Mouse (Mus musculus): ENCODE data around the gene Tmprss6.
A peak's percentile ranks its signal among the peaks of the same experiment; 100 is the strongest.

Gene Tmprss6

GRCm38 (mm10) chr15:78468379-78468937, at the start of gene Tmprss6:
Gene Tmprss6 (minus strand): TSS chr15:78468634.
- no peak for DNase-seq (ENCODE audit: low spot score in 2 of 2)

DNA sequence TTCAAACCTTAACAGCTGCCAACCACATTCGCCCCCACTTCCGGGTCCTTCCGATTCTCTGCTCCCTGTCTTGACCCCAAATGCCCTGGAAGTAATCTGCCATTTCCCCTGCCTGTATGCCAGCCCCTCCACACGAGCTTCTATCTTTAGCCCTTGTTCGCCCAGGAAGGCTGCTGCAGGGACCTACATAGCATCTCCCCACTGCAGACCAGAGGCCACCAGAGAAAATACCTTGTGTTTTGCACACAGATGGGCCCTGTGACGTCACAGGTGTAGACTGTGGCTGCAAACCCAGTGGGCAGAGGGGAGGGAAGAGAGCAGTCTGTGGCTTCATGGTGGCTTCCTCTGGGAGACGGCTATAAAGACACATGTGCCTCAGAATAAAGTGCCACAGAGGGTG, 49.8 kb upstream of the Tmprss6 start:
- DNase-seq (ENCODE audit: low spot score in 2 of 2), result no peak

GRCm38 (mm10) chr15:78515759-78516158, 47.3 kb upstream of the Tmprss6 start:
- no peak for DNase-seq (ENCODE audit: low spot score in 2 of 2)

DNA sequence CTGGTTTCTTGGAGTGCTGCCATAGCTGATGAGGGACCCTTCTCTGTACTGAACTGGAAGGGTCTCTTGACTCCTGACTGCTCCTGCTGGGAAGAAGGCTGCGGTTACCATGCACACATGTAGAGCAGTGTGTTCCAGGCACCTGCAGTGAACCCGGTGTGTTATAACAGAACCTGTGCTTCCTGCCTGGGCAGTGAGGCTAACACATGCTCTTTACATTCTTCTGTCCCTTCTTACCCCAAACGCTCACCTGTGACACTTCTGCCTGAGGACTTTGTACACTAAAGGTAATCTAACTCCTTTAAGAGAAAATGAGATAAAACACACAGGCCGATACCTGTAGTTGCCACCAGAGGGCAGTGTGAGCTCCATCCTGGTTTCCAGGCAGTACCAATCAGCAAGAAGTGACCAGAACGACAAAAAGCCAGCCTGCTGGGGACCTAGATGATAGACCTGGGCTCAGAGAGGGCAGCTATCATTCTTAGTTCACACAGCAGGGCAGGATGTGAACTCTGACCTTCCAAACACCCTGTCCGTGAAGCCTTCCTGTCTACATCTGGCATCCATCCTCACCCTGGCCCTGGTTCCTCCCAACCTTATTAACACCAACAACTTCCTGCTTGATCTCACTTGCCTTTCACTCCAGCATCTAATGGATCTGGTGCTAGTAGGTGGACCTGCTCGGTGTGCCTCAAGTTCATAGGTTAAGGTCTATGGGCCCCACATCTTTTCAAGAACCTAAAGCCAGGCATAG, 46.1 kb upstream of the Tmprss6 start:
- peak; percentile 89 to 91 for DNase-seq (ENCODE audit: low spot score in 2 of 2)

DNA sequence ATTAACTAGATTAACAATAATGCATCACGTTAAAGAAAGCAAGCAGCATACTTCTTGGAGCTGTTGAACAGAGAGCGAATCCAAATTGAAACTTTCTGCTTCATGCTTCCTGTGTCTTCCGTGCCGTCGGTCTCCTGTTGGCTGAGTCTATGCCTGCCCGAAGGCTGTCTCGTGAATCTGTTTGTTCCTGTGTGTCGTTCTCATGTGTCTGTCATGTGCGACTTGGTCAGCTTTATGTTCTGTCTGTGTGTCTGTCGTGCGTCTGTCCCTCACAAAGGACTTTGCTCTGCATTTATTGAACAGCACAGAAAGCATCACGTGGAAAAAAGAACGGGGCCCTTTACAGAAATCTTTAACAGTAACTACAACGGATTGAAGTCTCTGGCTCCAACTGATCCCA, 44.6 kb upstream of the Tmprss6 start:
- no peak for DNase-seq (ENCODE audit: low spot score in 2 of 2)

DNA sequence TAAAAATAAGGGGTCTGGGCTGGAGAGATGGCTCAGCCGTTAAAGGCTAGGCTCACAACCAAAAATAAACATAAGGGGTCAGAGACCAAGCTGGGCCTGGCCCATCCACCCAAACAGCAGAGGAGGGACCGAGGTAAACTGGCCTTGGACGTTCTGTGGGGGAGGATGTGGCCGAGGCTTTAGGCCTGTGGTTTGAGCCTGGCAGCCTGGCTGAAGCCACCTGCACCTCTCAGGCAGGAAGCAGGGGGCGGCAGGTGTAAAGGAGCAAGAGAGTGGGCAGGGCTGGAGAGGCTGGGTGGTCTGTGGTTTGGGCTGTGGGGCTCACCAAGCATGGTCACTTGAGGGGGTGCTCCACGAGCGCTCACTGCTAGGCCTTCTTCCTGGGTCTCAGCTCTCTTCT, 43.5 kb upstream of the Tmprss6 start:
- DNase-seq (ENCODE audit: low spot score in 2 of 2), result no peak

GRCm38 (mm10) chr15:78510736-78511135, 42.3 kb upstream of the Tmprss6 start:
- DNase-seq (ENCODE audit: low spot score in 2 of 2), result no peak

GRCm38 (mm10) chr15:78510121-78510576, 41.7 kb upstream of the Tmprss6 start:
- no peak for DNase-seq (ENCODE audit: low spot score in 2 of 2)

DNA sequence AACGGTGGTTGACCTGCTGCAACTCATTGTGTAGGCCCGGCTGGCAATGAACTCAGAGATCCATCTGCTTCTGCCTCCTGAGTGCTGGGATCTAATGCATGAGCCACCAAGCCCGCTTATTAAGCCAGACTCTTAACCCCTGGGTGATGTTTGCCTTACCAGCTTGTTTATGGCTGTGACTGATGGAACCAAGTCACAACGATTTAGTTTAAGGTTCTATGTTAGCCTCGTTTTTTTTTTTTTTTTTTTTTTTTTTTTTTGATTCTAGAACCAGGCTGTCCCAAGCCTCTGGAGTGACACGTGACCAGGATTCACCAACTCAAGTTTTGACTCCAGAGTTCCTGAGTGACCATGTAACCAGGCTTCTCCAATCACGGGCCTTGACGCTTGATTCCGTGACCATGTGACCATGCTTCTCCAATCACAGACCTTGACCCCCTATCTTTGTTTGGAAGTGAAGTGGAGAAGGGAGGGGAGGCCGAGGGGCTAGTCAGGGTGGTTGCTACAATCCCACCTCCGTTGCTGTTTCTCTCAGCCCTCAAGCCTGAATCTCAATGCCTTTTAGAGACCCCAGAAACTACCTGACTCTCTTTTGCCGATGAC, 41.0 kb upstream of the Tmprss6 start:
- DNase-seq (ENCODE audit: low spot score in 2 of 2), result no peak

DNA sequence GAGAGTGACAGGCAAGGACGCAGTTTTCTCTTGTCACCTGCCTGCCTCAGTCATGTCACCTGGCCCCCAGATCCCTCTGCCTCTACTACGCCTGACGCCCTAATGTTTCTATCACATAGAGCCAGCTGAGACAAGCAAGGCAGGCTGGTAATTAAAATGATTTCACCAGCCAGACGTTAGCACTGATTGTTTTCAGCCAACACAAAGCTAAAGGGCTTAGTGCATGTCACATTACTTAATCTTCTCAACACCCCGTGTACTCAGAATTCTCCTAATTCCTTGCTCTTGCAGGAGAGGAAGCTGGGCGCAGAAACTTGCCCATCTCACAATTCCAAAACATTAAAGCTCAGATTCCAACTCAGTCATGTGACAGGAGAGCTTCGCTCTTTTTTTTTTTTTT, 40.0 kb upstream of the Tmprss6 start:
- DNase-seq (ENCODE audit: low spot score in 2 of 2), result no peak

DNA sequence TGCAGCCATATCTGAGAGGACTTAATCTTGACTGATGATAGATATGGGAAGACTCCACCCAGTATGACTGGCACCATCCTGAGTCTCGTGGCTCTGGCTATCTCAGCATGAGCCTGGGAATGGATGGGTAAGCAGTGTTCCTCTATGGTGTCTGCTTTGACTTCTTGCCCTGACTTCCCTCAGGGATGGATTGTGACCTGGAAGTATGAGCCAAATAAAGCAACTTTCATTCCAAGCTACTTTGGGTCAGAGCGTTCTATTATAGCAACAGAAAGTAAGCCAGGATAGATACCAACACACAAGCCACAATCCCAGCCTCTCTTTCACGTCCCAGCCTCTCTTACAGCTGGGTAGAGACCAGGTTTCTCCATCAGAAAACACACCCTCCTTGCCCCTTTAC, 37.1 kb upstream of the Tmprss6 start:
- no peak for DNase-seq (ENCODE audit: low spot score in 2 of 2)

DNA sequence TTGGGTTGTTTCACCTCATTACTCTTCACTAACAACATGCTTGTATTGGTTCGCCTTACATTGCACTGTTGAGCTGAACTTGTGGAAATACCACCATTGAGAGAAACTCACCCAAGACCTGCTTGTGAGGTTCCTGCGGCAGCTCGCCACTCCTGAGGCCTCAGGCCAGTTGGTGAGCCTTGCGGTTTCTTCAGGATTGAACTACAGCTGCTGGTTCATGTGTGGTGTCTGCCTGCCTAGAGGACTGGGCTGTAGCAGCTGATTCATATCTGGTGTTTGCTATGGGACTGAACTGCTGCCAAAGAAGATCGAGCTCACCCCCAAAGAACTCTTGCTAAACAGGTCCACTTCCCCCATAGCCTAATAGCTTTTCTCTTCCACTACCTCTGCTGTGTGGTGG, 36.4 kb upstream of the Tmprss6 start:
- DNase-seq (ENCODE audit: low spot score in 2 of 2), result no peak

DNA sequence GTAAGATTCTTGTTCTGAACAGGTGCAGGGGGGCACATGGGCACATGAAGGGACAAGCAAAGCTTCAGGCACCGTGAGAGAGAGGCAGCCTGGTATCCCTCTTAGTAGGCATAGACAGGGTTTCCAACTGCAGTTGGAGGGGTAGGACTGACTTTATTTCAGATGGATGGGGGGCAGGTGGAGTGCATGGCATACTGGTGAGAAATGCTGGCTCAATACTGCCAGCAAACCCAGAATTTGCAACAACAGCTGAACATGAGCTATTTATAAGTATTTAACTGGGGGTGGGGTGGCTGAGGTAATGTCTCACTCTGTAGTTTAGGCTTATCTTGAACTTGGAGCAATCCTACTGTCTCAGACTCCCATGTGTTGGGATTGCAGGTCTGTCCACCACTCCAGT, 35.6 kb upstream of the Tmprss6 start:
- no peak for DNase-seq (ENCODE audit: low spot score in 2 of 2)

- no peak for DNase-seq (ENCODE audit: low spot score in 2 of 2)
These were observed 34.2 kb upstream of the Tmprss6 start for GRCm38 (mm10) chr15:78502437-78503132.

DNA sequence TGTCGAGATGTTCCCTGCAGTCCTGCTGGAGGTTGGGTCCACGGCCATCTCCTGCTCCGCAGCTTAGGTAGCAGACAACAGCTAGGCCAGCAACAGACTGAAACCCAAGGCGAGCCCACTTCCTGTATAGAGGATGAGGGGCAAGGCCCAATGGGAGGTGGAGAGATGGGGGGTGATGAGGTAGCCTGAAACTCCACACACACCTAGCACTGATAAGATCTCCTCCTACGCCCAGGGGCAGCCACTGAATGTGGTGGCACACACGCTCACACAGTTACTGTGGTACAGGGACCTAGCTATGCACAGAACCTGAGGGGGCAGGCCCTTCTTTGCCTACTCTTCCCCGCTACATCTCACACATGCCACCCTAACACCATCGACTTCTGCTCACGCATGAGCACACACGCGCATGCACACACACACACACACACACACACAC, 26.6 kb upstream of the Tmprss6 start, which contains the start of gene Il2rb:
Gene Il2rb (minus strand): TSS at position 304 of the 439 bp plus-strand sequence.
- no peak for DNase-seq (ENCODE audit: low spot score in 2 of 2)

DNA sequence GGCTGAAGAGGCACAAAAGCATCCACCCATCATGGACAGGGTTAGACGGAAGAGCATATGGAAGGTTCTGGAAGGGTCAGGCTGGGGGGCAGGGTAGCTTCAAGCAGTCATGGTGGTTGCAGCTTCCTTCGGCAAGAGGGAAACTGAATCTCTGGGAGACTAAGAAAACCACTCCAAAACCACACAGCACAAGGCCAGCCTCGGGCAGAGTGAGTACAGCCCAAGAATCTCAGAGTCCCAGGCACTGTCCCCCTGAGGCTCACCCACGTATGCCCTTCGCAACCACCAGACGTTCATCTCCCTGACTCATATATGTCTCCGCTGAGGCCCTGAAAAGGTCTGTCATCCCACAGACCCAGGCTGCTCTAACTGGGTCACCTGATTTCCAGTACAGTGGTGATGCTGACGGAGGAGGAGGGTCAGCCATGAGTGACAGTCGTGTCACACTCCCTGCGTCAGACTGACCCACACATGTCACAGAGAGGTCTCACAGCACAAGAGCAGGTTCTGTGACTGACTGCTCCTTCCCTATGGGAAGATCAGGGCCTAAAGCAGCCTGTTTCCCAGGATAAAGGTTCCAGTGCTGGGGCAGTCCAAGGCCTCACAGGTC, 25.1 kb upstream of the Tmprss6 start:
- DNase-seq (ENCODE audit: low spot score in 2 of 2), result no peak

GRCm38 (mm10) chr15:78491301-78491700, 22.9 kb upstream of the Tmprss6 start:
- DNase-seq (ENCODE audit: low spot score in 2 of 2), result no peak

DNA sequence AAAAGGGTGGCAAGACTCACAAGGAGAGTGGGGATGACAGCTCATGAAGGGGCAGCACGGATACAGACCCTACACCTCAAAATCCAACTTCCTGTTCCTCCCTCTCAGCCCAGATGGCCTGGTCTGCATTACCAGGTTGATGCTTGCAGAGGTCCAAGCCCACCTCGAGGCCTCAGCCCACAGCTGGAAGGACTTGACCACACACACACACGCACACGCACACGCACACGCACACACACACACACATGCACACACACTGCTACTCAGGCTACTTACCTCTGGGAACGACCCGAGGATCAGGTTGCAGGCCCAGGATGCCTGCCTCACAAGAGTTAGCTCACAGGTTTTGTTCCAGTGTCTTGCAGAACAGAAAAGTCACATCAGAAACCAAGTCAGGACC, 21.5 kb upstream of the Tmprss6 start:
- no peak for DNase-seq (ENCODE audit: low spot score in 2 of 2)

GRCm38 (mm10) chr15:78489248-78489647, 20.8 kb upstream of the Tmprss6 start:
- no peak for DNase-seq (ENCODE audit: low spot score in 2 of 2)

GRCm38 (mm10) chr15:78487066-78487465, 18.6 kb upstream of the Tmprss6 start:
- no peak for DNase-seq (ENCODE audit: low spot score in 2 of 2)

DNA sequence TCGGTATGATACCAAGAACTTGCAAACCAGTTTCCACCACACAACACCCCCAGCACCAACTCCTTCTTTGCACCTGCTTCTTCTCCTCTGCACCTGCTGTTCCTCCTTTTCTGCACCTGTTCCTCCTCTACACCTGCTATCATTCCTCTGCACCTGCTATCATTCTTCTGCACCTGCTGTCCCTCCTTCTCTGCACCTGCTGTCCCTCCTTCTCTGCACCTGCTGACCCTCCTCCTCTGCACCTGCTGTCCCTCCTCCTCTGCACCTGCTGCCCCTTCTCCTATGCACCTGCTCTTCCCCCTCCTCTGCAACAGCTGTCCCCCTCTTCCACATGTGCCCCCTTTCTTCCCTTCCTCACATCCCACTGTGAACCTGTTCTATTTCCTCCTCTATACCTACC, 18.1 kb upstream of the Tmprss6 start:
- DNase-seq (ENCODE audit: low spot score in 2 of 2), result no peak

DNA sequence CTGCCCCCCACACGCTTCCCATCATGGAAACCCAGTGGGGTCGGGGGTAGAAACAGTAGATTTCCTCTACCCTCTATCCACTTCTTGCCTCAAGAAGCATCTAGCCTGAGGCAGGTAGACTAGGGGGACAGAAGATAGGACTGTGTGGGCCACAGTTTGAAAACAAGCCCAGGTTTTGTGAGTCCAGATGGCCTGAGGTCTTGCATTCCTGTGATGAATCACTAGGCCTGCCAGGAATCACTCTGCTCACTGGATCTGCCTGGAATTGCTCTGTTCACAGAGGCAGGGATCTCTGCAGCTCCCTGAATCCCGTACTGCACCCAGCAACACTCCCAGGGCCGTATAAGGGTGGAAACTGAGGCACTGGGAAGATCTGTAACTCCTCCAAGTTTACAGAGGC, 14.9 kb upstream of the Tmprss6 start:
- DNase-seq (ENCODE audit: low spot score in 2 of 2), result peak in 1 of 2 experiments; percentile 5

All from right cerebral cortex, adult 2 months (tissue).